Mouse (Mus musculus) stomach, postnatal 0 days (tissue): Measurements from ENCODE around the gene Ptcd2.

ENCODE experiments used
- CTCF ChIP-seq: IDR thresholded peaks from 2 replicates; pipeline ENCODE4 v1.5.1; 2016; ENCODE audit warnings: antibody characterized with exemption, low read depth, mild to moderate bottlenecking, moderate library complexity
- EP300 ChIP-seq: optimal IDR thresholded peaks from 2 replicates; pipeline ENCODE3; 2016; ENCODE audit warnings: antibody characterized with exemption

GRCm38 (mm10) chr13:99353490-99353851 lies 9.0 kb upstream of the Ptcd2 start:
- TF ChIP-seq CTCF (no peak), EP300 (no peak)
